Mouse (Mus musculus) heart, postnatal 36 days (tissue): ENCODE results near the gene 1500011B03Rik. TPM values are rescaled to one million over a fixed set of nuclear protein-coding genes. Genes with fewer than 3 reads are reported as not detected.

ENCODE experiments used
- DNase-seq, 2 experiments: peaks; one replicate each; pipeline ENCODE4 v3.0.0; 2021 to 2022
- intact Hi-C: fragments of 180-260 bp; cut with DNase I; formaldehyde crosslinking; loops from one replicate; pipeline ENCODE4 v1.15.1; 2025
- microRNA-seq, 2 experiments: library from miRNA; unstranded; fragments of <30 nt; microRNA quantifications; one replicate each; pipeline ENCODE4 v1.2.0; 2021; ENCODE audit warnings: borderline number of aligned reads in 2 of 2
- total RNA-seq, 2 experiments: library from RNA; stranded (reverse); gene quantifications; 2 replicates each; pipeline ENCODE4 v1.2.3; 2021

1500011B03Rik gene
- total RNA-seq, 2 experiments from 2014 or later, result 5.2 to 5.9 TPM

- DNase-seq, result no peak
- intact Hi-C loops, result no loop called here
Measured at GRCm38 (mm10) chr5:114759536-114760090, 63.7 kb downstream of the 1500011B03Rik start.

Small RNA genes within 50 kb of the gene (microRNA-seq; reads per million reads assigned to microRNA genes)
- 13.5 to 28.2 reads per million in 2 experiments for gene Mir6240

Other genes with a start within 250 kb of the 1500011B03Rik start
- 1 to 10 TPM; 2.6 to 7.0 TPM for gene Trpv4, start 165.0 kb downstream of the 1500011B03Rik start, total RNA-seq
- 10 to 100 TPM; 16.0 to 17.2 TPM for gene Gltp, start 132.5 kb downstream of the 1500011B03Rik start, total RNA-seq
- gene Tchp, start 115.7 kb downstream of the 1500011B03Rik start, total RNA-seq, result 1 to 10 TPM; 3.7 to 5.4 TPM
- 10 to 100 TPM; 30.9 to 42.3 TPM for gene Ankrd13a, start 48.8 kb downstream of the 1500011B03Rik start, total RNA-seq
- gene Git2, start 48.0 kb downstream of the 1500011B03Rik start, total RNA-seq, result 10 to 100 TPM; 28.7 to 32.0 TPM
- gene 4930519G04Rik, start 30.2 kb upstream of the 1500011B03Rik start, total RNA-seq, result not detected
- not detected for gene Gm9936, start 35.2 kb upstream of the 1500011B03Rik start, total RNA-seq
- gene Oasl2, start 73.5 kb upstream of the 1500011B03Rik start, total RNA-seq, result 10 to 100 TPM in 1 of 2 experiments, 1 to 10 TPM in 1; 6.8 to 10.9 TPM
- gene Oasl1, start 99.8 kb upstream of the 1500011B03Rik start, total RNA-seq, result 1 to 10 TPM; 1.0 to 1.8 TPM
- 10 to 100 TPM; 29.9 to 30.1 TPM for gene 2210016L21Rik, start 118.7 kb upstream of the 1500011B03Rik start, total RNA-seq
- gene Hnf1a, start 147.6 kb upstream of the 1500011B03Rik start, total RNA-seq, result not detected
- 10 to 100 TPM; 33.0 to 35.8 TPM for gene Sppl3, start 187.7 kb upstream of the 1500011B03Rik start, total RNA-seq